Mouse (Mus musculus): ENCODE results near the gene Siae. TPM values are rescaled to one million over a fixed set of nuclear protein-coding genes. Genes with fewer than 3 reads are reported as not detected.

Siae gene
- total RNA-seq, 2 experiments from 2014 or later = 15.1 to 17.8 TPM

DNA sequence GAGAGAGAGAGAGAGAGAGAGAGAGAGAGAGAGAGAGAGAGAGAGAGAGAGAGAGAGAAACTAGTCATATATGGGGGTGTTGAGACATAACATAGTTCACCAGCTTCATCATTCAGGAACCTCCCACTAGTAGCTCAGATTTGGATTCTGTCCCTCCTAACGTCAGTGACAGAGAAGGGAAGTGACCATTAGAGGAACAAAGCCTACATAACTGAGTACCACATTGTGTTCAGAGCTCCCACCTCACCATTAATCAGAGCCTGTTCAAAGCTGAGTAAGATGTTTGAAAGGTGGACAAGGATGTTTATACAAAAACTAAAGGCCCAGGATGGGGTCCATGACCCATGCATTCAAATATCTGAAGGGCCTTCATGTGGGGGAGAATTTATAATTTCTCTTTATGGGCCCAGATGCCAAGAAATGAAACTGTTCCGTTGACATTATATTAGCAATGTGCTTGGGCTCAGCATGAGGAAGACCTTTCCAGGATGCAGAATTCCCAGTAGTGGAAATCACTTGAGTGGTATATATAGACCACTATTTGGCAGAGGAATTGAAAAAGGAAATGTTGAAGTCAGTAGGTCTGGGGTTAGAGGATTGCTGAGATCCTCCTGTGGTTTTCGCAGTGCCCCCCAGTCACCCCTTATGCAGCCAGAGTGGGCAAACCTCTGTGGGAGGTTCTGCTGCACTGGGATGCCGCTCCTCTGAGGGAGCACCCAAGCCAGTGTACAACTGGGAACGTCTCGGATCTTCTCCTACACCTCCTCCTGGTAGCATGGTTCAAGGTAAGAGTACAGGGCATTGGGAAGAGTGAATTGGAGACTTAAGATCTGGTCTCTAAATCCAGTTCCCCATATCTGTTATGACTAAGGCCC lies 14.6 kb upstream of the Siae start:
- no peak for DNase-seq

- DNase-seq = no peak
These were observed 13.5 kb upstream of the Siae start for GRCm38 (mm10) chr9:37541851-37542642.

DNA sequence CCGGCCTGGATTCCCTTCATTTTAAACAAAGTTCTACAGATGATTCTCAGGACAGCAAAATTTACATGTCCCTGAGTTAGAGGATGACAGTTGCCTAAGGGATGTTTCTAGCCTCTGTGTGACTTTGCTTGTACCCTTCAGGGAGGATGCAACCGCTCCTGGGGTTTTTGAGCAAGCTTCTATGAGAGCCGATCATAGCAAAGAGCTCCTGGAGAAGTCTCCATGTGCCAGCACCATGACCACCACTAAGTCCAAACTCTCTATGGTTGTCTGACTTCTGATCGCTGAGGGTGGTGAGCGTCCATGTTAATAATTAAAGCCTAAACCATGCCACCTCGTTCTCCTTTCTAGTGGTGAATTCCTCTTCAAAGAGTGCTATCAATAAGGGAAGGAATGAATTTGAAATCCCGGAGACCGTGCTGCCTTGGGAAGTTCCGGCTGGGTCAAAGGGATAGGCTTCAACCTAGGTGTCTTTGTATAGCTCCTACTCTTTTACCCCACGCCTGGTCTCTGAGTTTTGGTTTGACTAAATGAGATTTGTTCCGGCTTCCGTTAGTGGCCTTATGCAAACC lies 11.5 kb upstream of the Siae start:
- no peak for DNase-seq

- DNase-seq = peak; percentile 75 to 84
These were observed 10.9 kb upstream of the Siae start for GRCm38 (mm10) chr9:37544447-37545165.

DNA sequence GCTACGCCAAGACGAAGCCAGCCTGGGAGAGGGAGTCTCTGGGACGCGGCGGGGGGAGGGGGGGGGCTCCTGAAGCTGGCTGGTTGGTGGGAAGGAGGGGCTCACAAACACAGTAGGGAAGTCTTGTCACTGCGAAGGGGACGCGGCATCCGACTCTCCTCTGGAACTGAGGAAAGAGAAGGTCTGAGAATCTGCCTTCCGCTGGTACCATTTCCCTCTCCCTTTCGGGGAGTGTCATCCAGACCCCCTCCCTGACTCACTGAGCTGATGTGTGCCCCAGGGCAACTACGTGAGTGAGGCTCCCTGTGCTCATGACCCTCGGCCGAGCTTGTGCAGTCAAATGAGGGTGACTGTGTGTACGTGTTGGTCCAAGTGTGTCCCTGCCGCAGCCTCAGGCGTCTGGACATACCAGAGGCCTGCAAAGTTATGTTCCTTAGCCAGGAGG lies 10.3 kb upstream of the Siae start:
- no peak for DNase-seq

DNA sequence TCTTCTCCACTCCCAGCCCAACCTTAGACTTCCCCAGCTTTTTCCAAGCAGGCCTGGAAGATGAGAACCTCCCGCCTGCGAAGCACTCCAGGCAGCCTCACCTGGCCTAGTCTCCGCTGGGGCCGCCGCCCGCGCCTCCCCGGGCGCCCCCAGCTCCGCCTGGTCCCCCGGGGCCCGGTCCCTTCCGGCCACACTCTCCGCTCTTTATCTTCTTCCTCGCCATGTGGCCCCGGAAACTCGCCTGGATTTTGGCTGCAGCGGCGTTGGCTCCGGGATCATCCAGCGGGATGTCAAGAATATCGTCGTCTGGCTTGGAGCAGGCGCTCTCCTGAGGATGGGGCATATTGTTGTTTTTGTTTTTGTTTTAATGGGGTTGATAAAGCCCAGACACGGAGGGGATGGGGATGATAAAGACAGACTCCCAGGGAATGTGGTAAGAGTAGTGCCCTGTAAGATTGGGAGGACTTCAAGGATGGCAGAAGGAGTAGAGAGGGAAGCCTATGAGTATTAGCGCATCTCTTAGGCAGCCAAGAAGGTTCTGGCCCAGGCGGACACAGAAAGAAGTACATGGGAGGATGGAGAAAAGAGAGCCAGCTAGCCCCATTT lies 9.5 kb upstream of the Siae start:
- DNase-seq = no peak

GRCm38 (mm10) chr9:37546889-37547288 lies 8.6 kb upstream of the Siae start:
- no peak for DNase-seq

- no peak for DNase-seq
These were observed 5.1 kb upstream of the Siae start for GRCm38 (mm10) chr9:37550435-37550834.

GRCm38 (mm10) chr9:37551751-37552531 lies 3.6 kb upstream of the Siae start:
- no peak for DNase-seq

DNA sequence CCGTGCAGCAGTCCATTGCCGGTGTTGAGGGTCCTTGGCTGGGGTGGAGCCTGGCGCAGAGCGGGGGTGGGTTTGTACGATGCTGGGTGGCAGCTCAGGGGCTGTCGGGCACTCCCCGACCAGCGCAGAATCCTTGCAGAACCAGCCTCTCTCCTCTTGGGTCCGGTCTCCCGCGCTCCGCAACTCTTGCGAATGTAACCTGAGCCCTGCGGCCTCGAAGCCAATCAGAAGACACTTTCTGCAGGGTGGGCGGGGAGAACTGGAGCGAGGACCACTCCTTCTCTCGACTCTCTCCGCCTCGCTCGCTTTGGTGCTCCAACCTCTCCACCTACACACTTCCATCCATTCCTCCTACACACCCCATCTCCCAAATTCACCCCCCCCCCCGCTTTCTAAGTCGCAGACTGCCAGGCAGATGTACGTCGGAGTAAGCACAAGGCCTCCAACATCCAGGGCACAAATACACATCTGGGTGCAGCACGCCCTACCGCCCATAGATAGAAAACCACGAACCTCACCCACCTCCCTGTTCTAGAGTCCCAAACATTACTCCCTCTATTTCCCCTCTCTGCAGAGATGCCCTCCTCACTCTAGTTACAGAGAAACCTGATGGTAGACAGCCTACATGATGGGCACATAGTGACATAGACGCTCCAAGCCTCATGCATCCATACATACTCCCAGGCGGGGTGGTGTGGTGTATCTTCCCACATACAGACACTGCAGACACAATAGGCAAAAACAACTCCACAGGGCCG lies 2.8 kb upstream of the Siae start, which contains the start of gene Nrgn:
Gene Nrgn, minus strand, starts transcription at position 369 of the 758 bp plus-strand sequence.
- DNase-seq = peak; percentile 88

GRCm38 (mm10) chr9:37554279-37554678 lies 1.2 kb upstream of the Siae start:
- DNase-seq = no peak

DNA sequence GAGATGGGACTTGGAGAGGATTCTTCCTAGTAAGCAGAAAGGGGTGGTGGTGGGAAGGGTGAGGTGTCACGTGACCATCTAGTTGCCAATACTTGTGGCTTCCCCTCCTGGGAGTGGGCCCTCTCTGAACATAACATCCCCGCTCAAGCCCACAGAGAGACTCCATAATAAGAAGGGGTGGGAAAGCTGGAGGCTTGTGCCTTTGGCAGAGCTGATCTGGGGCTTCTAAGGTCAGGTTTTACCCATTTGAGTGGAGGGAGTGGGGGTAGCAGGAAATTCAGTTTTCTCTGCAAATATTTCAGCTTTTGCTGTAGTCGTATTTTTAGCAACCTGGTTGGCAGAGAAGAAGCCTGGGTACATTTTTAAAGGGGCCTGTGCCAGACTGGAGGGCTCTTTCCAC lies 868 bp downstream of the Siae start:
- DNase-seq = no peak

DNA sequence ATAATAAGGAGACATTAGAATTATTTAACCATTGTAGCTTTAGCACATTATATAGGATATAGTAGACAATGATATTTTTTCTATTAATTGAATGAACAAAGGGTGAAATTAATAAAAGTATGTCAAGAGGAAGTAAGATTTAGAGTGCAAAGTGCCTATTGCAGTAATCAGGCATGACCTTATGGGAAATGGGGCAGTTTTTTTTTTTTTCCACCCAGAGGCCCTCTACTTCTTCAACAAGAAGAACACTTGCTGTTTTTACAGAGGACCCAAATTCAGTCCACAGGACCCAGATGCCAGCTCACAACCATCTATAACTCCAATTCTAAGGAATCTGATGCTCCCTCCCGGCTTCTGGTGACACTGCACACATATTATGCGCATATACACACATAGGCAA lies 5.1 kb downstream of the Siae start:
- no peak for DNase-seq

DNA sequence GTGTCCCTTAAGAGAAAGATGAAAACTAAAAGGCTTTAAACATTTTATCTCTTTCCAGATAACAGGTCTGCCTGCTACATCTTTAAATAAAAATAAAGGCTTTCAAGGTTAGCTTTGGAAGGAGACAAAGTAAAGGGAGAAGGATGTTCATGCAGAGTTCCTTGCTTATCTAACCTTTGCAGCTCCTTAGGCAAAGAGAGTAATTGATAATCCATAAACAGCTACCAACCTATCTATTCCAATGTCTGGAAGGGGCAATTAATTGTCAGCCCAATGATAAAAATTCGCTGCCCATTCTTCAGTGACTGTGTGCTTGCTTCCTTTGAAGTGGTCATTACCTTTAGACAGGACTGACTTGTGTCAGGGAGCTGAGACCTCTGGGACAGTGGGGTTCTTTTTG lies 8.3 kb downstream of the Siae start:
- DNase-seq = no peak

DNA sequence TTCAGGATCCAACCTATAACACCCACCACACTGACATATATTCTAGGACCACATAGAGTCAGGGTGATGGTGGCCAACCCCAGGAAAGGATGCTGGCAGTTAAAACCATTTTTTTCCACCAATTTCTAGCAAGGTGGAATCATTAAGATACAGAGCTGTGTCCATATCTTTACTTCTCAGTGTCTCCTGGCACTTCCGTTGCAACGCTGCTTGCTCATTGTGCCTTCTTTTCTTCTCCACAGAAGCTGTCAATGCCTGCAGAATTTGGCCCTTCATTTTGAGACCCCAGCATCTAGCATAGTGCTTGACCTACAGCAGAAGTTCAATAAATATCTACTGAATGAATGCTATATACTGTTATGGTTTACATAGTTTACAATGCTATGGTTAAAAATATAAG lies 11.5 kb downstream of the Siae start:
- no peak for DNase-seq

- DNase-seq = no peak
These were observed 12.0 kb downstream of the Siae start for GRCm38 (mm10) chr9:37567454-37567853.

GRCm38 (mm10) chr9:37567892-37568604 lies 12.6 kb downstream of the Siae start:
- DNase-seq = peak in 1 of 2 experiments; percentile 31

GRCm38 (mm10) chr9:37568605-37569214 lies 13.2 kb downstream of the Siae start:
- no peak for DNase-seq

All from adrenal gland, postnatal 36 days (tissue).